Mouse (Mus musculus): ENCODE measurements around the gene Dnmt3c.
"Not testable (repeated sequence)": the region's sequence is repeated elsewhere in the genome, so short reads cannot be mapped to it uniquely, and the experiment has no call there.

Gene Dnmt3c

DNA sequence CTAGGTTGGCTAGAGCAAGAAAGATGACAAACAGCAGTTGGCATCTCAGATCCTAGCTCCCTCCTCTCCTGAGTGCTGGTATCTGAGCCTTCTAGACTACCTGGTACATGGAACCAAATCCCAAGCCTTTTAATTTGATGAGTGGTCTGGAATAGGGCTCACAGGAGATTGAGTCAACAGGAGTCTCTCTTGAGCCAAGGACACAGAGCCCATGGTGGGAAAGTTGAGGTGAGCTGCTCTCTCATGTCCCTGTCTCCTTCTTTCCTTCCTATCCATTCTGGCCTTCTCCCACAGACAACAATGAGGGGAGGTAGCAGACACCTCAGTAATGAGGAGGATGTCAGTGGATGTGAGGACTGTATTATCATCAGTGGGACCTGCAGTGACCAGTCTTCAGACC lies at the start of gene Dnmt3c:
TSS of gene Dnmt3c (plus strand) at position 301 of the 400 bp plus-strand sequence.
- no peak for DNase-seq

DNA sequence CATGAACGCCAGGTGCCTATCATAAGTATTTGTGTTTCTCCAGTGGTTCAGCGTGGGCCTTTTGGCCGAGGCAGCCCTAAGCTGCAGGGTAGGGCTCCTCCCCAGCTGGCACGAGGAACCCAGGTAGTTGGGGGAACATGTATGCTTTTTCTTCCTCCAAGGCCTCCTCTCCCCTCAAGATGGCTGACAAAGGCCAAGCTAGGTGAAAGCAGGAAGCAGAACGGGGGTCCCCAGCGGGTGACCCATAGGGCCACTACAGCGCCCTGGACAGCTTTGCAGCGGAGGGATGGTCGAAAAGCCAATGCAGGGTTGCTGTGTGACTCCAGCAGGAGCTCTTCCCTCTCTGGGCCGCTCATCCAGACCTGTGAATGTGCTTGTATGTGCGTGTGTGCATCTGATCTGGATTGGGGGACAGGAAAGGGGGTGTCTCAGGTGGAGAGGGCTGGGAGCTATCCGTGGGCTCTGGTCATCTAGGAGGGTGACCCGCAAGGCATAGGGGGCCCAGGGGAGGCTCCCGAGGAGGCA lies 47.6 kb upstream of the Dnmt3c start:
- DNase-seq: no peak

DNA sequence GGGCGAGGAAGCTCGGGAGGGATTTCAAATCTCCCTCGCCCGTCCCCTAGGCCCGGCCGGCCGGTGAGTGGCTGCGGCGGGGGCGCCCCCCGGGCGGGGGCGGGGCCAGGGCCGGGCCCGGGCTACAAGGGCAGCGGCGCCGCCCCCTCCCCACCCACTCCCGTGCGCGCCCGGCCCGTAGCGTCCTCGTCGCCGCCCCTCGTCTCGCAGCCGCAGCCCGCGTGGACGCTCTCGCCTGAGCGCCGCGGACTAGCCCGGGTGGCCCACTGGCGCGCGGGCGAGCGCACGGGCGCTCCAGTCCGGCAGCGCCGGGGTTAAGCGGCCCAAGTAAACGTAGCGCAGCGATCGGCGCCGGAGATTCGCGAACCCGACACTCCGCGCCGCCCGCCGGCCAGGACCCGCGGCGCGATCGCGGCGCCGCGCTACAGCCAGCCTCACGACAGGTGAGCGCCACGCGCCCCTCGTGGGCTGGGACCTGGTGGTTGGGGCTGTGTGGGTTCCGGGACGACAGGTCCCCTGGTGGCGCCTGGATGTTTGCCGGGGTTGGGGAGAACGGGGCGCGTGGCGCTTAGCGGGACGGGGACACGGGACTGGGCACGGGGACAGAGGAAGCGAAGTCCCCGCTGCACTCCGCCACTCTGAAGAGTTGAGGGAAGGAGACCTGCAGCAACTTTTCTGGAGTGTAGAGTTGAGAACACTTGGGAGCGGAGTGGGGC lies 47.0 kb upstream of the Dnmt3c start, which contains the start of gene Dnmt3b:
TSS of gene Dnmt3b (plus strand) at position 153 of the 716 bp plus-strand sequence.
- peak; percentile 79 to 82 for DNase-seq

DNA sequence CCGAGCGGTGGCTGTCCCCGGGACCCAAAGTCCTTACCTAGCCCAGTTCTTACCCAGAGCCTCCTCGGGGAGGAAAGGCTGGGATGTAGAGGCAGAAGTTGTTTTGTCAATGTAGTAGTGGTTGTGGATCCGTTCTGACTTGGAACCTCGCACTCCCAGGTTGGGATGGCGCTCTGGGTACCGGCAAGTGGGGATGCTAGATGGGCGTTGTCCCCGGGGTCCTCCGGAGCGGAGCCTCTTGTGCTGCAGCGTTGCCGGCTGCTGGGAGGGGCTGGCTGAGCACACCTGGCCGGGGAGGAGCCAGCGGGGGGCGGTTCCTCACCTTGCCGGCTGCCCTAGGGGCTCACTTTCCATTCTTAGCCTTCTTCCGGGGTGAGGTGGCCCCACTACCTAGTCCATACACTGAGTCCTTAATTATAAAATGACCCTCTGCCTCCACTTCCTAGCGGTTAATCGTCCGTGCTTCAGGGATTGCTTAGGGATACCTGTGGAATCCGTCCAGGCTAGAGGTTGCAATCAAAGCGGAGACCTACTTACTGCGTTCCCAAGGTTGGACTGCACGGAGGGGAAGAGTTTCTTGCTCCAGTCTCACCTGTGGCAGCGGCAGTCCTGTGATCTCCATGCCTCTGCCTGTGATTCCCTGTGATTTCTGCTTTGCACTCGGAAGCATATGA lies 46.3 kb upstream of the Dnmt3c start:
- DNase-seq: peak in 1 of 2 experiments; percentile 33

DNA sequence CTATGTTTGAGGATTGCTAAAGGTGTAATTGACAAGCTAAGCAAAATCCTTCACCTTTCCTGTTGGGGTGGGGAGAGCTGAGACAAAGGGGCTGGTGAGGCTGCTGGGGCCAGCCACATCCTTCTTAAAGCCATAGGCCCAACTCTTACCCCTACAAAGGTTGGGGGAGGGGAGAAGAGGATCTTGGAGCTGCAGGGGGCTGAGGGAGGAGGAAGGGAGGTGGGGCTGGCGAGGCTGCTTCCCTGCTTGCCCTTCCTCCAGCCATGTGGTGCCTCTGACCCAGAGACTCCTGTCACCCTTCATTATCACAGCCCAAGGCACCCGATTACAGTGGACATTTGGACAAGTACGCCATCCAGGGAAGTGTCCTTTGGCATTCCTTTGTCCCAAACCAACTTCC lies 44.8 kb upstream of the Dnmt3c start:
- no peak for DNase-seq

DNA sequence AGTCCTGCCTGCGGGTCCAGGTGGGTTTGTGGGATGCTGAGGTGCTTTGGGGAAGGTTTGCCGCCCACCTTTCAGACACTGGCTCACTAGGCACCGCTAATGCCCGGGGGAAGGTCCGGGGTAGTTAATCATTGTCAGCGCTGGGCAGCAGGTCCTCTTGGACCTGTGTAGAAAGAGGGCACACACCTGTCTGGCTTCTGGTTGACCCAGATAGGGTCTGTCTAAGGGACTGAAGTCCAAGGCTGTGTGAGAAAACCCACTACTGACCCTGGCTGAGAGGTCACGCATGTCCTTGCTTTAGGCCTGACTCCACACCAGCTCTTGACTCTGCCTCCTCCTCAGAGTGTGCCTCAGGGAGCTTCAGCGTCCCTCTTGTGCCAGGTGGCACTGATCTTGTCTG lies 38.8 kb upstream of the Dnmt3c start:
- not testable (repeated sequence) for DNase-seq

DNA sequence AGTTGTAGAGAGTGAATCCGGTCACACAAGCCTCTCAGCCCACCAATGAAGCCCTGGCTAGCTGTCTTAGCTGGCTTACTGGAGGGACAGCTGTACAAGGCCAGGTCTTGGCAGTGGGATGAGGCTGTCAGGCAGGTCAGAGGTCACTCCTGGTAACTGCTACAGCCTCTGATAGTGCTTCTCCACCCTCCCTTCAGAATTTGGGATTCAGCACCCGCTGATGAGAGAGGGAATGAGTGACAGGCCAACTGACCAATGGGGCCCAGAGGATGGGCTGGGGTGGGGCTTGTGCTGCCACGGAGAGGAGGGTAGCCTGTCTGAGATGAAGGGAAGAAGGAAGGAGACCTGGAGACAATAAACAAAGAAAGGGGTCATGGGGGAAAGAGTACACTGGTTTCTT lies 35.8 kb upstream of the Dnmt3c start:
- no peak for DNase-seq

DNA sequence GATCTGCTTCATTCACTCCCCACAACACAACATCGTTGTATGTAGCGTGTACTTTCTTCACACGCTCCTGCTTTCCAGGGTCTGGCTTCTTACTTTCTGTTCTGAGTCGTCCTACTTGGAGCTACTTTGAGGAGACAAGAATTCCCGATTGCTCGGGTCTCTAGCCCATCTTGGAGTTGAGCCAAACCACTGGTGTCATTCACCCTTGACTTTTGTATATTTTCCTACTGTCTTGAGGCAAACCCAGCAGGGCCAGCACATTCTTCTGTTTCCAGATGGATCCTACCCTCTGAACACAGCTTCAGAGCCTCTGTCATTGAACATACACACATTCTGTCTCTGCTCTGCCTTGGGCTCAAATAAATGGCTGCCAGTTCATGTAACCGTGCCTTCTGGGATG lies 31.1 kb upstream of the Dnmt3c start:
- no peak for DNase-seq

DNA sequence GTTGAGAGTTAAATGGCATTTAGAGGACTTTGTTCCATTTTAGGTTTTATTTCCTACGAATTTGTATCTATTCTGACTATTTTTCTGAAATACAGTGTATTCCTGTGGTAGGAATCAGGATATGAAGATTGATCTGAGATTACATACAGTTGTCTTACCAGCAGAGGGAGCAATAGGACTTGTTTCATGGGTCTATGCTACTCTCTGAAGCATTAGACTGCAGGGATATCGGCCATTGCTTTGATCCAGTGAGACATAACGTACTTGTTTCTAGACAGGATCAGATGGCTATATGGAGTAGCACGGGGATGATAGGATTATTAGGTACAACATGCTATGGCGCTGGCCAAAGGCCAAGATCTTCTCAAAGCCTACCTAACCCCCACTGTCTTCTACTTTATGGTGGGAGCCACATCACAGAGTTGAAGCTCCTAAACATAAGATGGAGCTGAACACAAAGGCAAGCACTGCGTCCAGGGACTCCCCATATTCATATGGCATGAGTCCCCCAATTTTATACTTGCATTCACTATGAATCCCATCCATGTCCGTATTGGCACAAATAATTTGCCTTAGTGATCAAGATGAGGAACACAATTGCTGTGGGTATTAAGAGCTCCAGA lies 27.6 kb upstream of the Dnmt3c start:
- DNase-seq: peak; percentile 30 to 33

DNA sequence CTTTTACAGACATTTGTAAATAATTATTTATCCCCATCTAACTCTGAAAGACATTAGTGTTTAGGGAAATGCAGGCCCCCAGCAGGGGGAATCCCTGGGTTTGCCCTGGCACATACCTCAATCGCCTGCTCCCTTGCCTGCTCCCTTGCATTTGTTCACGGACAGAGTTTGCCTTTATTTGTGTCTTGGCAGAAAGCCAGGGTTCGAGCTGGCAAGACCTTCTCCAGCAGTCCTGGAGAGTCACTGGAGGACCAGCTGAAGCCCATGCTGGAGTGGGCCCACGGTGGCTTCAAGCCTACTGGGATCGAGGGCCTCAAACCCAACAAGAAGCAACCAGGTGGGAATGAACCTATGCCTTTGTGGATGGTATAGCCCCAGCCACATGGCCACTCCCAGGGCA lies 26.3 kb upstream of the Dnmt3c start:
- DNase-seq: peak; percentile 26 to 27

DNA sequence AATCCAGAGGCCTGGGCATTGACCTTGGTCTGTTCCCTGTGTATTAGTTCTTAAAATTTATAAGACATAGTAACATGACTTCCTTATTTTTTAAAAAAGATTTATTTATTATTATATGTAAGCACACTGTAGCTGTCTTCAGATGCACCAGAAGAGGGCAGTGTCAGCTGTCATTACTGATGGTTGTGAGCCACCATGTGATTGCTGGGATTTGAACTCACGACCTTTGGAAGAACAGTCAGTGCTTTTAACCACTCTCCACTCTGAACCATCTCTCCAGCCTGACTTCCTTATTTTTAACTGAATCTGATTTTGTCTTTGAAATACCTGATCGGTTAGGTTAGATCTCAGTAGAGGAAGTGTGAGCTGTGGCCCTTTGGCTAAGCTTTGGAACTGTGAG lies 23.8 kb upstream of the Dnmt3c start:
- no peak for DNase-seq

DNA sequence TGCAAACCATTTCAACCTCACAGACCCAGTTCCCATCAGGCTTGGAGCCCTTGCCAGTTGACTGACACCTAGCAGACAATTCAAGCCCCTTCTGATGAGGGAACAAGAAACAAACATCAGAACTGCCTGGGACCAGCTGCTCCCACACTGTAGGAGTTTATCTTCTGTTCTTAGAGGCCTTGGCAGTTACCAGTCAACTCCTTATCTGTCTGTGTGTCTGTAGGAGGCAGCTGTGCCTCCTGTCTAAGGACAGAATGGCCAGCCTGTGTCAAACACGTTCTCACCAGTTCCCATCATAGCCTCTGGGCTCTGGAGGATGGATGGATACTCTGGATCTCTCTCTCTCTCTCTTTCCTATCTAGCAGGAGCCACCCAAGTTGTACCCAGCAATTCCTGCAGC lies 21.1 kb upstream of the Dnmt3c start:
- not testable (repeated sequence) for DNase-seq

DNA sequence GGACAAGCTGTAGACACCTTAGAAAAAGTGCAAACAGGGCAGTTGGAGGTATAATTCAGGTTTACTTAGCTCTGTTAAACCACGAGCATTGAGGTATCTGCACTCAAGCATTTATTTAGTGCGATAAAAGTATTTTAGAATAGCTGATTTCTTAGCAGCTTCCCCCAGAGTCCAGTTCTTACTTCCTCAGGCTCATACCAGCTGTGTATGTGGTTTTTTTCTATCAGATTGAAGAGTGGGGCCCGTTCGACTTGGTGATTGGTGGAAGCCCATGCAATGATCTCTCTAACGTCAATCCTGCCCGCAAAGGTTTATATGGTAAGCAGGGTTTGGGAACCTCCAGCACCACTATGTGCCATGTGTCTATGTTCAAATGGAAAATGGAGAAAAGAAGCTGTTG lies 19.5 kb upstream of the Dnmt3c start:
- DNase-seq: no peak

DNA sequence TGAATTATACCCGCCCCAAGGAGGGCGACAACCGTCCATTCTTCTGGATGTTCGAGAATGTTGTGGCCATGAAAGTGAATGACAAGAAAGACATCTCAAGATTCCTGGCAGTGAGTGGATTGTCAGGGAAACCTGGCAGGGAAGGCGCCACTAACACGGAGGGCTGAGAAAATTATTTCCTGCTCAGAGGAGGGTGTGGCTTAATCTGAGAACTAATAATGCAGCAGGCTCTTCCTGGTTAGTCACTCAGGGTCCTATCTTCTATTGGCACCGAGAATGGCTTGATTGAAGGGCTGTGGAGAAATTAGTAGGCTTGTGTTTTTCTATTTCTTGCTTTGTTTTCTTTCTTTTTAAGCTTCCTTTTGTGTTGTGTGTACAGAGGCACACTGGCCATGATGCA lies 18.9 kb upstream of the Dnmt3c start:
- DNase-seq: no peak

DNA sequence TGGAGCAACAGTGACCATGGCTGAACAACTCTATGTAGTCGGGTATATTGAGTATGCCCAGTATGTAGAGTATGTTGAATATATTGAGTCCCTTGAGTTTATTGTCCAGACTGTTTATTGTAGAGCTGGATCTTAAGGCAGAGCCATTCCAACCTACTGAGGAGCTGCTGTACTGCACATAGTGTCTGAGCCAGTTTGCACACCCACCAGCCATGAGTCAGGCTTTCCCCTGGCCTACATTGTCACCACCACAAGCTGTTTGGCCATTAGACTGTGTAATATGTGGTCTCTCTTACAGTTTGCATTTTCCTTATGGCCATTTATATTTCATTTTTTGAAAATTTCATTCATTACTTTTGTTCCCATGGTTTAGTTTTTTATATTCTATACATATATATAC lies 16.5 kb upstream of the Dnmt3c start:
- DNase-seq: no peak

DNA sequence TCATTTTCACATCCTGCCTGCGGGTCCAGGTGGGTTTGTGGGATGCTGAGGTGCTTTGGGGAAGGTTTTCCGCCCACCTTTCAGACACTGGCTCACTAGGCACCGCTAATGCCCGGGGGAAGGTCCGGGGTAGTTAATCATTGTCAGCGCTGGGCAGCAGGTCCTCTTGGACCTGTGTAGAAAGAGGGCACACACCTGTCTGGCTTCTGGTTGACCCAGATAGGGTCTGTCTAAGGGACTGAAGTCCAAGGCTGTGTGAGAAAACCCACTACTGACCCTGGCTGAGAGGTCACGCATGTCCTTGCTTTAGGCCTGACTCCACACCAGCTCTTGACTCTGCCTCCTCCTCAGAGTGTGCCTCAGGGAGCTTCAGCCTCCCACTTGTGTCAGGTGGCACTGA lies 3.0 kb upstream of the Dnmt3c start:
- DNase-seq: not testable (repeated sequence)

DNA sequence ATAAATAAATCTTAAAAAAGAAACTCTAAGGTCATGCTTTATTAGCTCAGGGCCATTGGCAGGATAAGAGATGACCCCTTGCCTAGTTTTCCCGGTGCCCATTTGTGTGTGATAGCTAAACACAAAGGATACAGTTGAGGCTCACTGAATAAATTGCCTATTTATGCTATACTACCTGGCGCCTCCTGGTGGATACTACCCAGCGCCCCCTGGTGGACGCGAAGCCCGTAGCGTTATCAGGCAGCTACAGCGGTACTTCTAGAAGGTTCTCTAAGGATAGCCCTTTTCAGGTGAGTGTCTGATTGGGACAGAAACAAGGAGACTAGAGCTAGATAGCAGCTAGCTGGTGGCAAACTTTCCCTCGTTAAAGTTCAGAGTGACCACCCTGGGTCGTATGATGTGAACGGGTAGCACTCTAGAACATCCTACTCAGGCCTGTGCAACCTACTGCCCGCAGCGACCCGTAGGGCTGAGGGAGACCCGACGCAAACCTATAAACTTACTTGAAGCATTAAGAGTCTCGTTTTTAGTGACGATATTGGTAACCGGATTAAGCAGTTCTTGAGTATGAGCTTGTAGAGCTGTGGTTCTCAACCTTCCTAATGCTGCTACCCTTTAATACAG lies 1.9 kb upstream of the Dnmt3c start:
- DNase-seq: peak; percentile 22 to 64

DNA sequence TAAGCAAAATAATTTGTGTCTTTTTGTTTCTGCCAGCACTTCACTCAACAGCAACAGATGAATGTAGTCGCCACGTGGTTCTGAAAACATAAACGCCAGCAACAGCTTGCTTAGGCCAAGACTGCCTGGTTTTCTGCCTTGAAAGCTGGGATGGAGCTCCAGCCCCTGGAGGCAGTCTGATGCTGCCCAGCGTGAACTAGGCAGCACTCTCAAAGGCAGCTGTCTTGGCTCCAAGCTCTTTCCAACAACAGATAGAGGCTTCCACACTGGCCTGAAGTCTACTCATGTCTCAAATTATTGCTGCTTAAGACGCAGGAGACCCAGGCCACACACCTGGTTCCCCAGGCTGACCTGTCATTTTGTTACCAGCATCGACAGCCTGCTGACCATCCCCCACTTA lies 6.9 kb downstream of the Dnmt3c start:
- DNase-seq: no peak

DNA sequence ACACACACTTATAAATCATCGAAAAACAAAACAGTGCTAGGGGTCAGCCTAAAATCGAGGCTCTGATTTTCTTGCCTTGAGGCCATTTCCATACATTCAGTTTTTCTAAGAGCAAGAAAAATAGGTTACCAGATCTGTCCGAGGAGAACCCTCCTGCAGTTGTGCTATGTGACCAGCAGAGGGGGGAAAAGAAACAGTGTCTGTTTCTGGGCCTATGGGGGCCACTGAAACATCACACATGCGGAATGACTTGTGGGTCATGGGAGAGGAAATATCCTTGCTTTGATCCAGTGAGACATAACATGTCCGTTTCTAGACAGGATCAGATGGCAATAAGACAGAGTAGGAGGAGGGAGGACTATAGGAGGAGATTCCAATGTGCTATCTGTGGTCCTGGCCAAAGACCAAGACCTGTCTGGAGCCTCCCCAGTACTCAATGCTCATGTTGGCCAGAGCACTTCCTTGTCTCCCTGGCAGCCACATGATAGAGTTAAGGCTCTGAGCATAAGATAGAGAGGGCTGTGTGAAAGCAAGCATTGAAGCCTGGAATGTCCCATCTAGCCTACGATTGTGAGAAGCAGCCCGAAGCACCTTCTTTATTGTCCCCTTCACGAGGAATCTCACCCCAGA lies 14.4 kb downstream of the Dnmt3c start:
- DNase-seq: peak; percentile 17 to 36

DNA sequence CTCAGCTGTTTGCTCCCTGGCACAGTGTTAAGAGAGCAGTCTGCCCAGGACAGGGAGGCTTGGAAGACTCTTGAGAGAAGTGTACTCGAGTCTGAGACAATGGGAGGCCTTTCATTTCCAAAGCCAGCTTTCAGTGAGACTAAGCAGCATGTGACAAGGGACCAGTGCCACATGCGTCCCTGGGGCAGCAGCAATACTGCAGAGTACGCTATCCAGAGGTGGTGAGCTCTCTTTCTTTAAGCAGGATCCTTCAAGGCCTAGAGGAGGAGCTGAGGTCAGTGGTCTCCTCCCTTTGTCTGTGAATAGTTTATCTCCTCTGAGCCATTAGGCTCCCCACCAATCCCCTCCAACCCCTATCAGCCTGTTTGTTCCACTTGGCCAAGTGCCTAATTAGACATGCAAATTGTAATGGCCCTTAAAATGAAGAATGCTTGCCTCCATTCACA lies 16.2 kb downstream of the Dnmt3c start:
- DNase-seq: peak in 1 of 2 experiments; percentile 10

DNA sequence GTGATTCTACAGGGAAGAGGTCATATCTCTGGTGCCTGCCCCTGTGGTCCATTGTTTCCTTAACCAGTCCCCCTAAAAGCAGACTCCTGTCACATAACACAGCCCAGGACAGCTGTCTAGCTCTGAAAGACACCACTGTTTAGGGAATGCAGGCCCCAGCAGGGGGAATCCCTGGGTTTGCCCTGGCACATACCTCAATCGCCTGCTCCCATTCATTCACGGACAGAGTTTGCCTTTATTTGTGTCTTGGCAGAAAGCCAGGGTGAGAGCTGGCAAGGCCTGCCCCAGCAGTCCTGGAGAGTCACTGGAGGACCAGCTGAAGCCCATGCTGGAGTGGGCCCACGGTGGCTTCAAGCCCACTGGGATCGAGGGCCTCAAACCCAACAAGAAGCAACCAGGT lies 16.8 kb downstream of the Dnmt3c start:
- peak; percentile 47 to 62 for DNase-seq

DNA sequence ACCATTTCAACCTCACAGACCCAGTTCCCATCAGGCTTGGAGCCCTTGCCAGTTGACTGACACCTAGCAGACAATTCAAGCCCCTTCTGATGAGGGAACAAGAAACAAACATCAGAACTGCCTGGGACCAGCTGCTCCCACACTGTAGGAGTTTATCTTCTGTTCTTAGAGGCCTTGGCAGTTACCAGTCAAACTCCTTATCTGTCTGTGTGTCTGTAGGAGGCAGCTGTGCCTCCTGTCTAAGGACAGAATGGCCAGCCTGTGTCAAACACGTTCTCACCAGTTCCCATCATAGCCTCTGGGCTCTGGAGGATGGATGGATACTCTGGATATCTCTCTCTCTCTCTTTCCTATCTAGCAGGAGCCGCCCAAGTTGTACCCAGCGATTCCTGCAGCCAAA lies 21.4 kb downstream of the Dnmt3c start:
- DNase-seq: not testable (repeated sequence)

DNA sequence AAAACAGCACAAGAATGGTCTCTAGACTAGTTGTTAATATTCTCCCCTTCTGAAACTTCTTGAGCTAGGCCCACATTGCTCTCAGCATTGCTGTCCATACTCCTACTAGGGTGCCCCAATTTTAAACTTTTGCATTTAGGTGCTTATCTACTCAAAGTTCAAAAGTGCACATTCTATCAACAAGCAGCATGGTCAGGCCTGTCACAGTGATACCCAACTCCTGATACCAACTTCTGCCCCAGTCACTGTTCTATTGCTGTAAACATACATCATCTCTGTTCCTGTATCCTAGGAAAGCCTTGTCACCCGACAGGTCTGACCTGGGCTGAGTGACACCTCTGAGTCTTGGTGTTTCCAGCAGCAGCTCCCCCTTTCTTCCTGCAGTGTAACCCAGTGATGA lies 26.6 kb downstream of the Dnmt3c start:
- no peak for DNase-seq
